Comparison of ENCODE assay signal across 19 mouse cellular contexts in the genomic region with DNA sequence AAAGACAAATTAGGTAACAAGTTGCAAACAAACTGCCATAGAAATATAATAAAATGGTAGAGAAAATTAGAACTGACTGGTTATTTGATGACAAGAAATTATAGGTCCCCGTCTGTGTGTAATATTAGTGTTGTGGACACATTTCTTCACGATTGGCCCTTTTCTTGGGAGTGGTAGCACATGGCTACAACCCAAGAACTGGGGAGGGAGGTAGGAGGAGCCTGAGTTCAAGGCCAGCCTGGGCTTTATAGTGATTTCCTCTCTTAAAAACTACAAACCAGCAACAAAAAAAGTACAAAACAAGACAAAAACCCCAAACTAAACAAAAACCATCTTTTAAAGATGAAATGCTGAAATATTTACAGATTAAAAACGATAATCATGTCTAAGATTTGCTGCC.
"Had no signal": no experiment of that assay in that cellular context is flagged by ENCODE, and none has a peak within 500 bp of the region (broad histone marks: within the 10 kb centered on the region; RNA-seq: fewer than 3 reads in every experiment).

No protein-coding gene starts in this region.

- H3K4me1 ChIP-seq: limb, embryonic 15.5 days; stomach, embryonic 15.5 days had no signal

- H3K36me3 ChIP-seq: limb, embryonic 12.5 days; limb, embryonic 15.5 days; stomach, embryonic 15.5 days had no signal

- H3K4me3 ChIP-seq: limb, embryonic 12.5 days; limb, embryonic 15.5 days; stomach, embryonic 15.5 days had no signal

- H3K4me2 ChIP-seq: limb, embryonic 12.5 days; limb, embryonic 15.5 days; liver, embryonic 11.5 days; midbrain, embryonic 11.5 days; stomach, embryonic 15.5 days had no signal

- ATAC-seq: intestine, embryonic 16.5 days; liver, postnatal 0 days had no signal

- H3K27ac ChIP-seq: limb, embryonic 12.5 days; limb, embryonic 15.5 days; liver, embryonic 14.5 days; stomach, embryonic 15.5 days had no signal

- DNase-seq: kidney, adult 18-20 months; kidney, adult 9 months; kidney, postnatal 14 days; kidney, postnatal 4 days; left cerebral cortex, postnatal 4 days; liver, postnatal 0 days; lung, postnatal 36 days; midbrain, embryonic 14.5 days; retina, postnatal 1 day; right cerebral cortex, postnatal 25 days; spleen, adult 18-20 months; thymus, postnatal 25 days had no signal

- H3K9me3 ChIP-seq: limb, embryonic 12.5 days; limb, embryonic 15.5 days; stomach, embryonic 15.5 days had no signal

- H3K27me3 ChIP-seq: limb, embryonic 12.5 days; limb, embryonic 15.5 days; stomach, embryonic 15.5 days had no signal

- H3K9ac ChIP-seq: limb, embryonic 12.5 days; limb, embryonic 15.5 days; liver, embryonic 14.5 days; liver, postnatal 0 days; stomach, embryonic 15.5 days had no signal
